Mouse (Mus musculus) hindbrain, embryonic 14.5 days (tissue): Measurements from ENCODE around the gene S1pr2. TPM values are rescaled to one million over a fixed set of nuclear protein-coding genes. Genes with fewer than 3 reads are reported as not detected.
"Not testable (repeated sequence)": the region's sequence is repeated elsewhere in the genome, so short reads cannot be mapped to it uniquely, and the experiment has no call there.

Source experiments
- ATAC-seq: fragments of 200-750 bp; cut with Nextera tagmentation; 2 replicates; pipeline ENCODE4 v1.8.0; 2017; ENCODE audit warnings: moderate number of reproducible peaks, mild to moderate bottlenecking, moderate TSS enrichment, moderate library complexity; ENCODE audit not compliant: low FRiP score
- DNase-seq: peaks from one replicate; pipeline ENCODE4 v3.0.0-alpha.2; 2015; ENCODE audit warnings: low spot score
- H3K27ac ChIP-seq: fragments of 300-500 bp; sonication (generic); 2 replicates; pipeline ENCODE4 v1.5.1; 2014; ENCODE audit warnings: mild to moderate bottlenecking, moderate library complexity
- H3K27me3 ChIP-seq: fragments of 300-500 bp; sonication (generic); 2 replicates; pipeline ENCODE4 v1.6.1; 2014; ENCODE audit warnings: mild to moderate bottlenecking, low read length, mixed read lengths; ENCODE audit not compliant: control insufficient read depth, insufficient read depth
- H3K36me3 ChIP-seq: fragments of 300-500 bp; sonication (generic); replicated peaks from 2 replicates; pipeline ENCODE4 v1.6.1; 2014; ENCODE audit not compliant: control insufficient read depth, insufficient read depth
- H3K4me1 ChIP-seq: fragments of 300-500 bp; sonication (generic); replicated peaks from 2 replicates; pipeline ENCODE4 v1.6.1; 2014; ENCODE audit warnings: antibody characterized with exemption, low read length, mixed read lengths; ENCODE audit not compliant: control insufficient read depth, insufficient read depth
- H3K4me2 ChIP-seq: fragments of 300-500 bp; sonication (generic); replicated peaks from 2 replicates; pipeline ENCODE4 v1.6.1; 2014; ENCODE audit warnings: mild to moderate bottlenecking, moderate library complexity
- H3K4me3 ChIP-seq: fragments of 300-500 bp; sonication (generic); replicated peaks from 2 replicates; pipeline ENCODE4 v1.5.1; 2014; ENCODE audit warnings: mild to moderate bottlenecking, low read length
- H3K9ac ChIP-seq: fragments of 300-500 bp; sonication (generic); 2 replicates; pipeline ENCODE4 v1.6.1; 2014
- H3K9me3 ChIP-seq: fragments of 300-500 bp; sonication (generic); 2 replicates; pipeline ENCODE4 v1.6.1; 2016; ENCODE audit warnings: low read length; ENCODE audit not compliant: control insufficient read depth
- WGBS: fragments of 180-500 bp; shearing (Covaris S2); extraction: QIAGEN DNeasy Blood & Tissue Kit; methylation state at CpG from one replicate; pipeline ENCODE4 v1.1.7; 2014; 5-methylcytosine and 5-hydroxymethylcytosine counted together
- polyA plus RNA-seq: library from polyadenylated mRNA; unstranded; fragments of >200 nt; fragmentation: Nextera tagmentation; extraction: Ambion mirVana; gene quantifications from 2 replicates; pipeline ENCODE4 v1.2.1, GENCODE M21; 2014

Gene S1pr2
- polyA plus RNA-seq, 1 experiment from 2014 or later, result 8.8 TPM

GRCm38 (mm10) chr9:21014691-21015570 is 38.4 kb upstream of the S1pr2 start:
- Histone ChIP-seq H3K27ac (no peak overlapping the region), H3K4me1 (no peaks in the 10 kb centered on the region), H3K4me3 (peak overlapping the region; percentile 18), H3K9me3 (no peaks in the 10 kb centered on the region), H3K27me3 (peaks cover 55% of the 10 kb centered on the region), H3K36me3 (no peaks in the 10 kb centered on the region), H3K9ac (no peak overlapping the region), H3K4me2 (peak overlapping the region; percentile 39)
- WGBS, result 2% methylated on average over 27 of the region's 29 CpGs
- DNase-seq (no peak), ATAC-seq (no peak)

- Histone ChIP-seq H3K4me3 (no peak overlapping the region), H3K27ac (no peak overlapping the region), H3K36me3 (peaks cover 19% of the 10 kb centered on the region), H3K9me3 (no peaks in the 10 kb centered on the region), H3K9ac (no peak overlapping the region), H3K4me2 (no peak overlapping the region), H3K4me1 (no peaks in the 10 kb centered on the region), H3K27me3 (peaks cover 41% of the 10 kb centered on the region)
- 44% methylated on average over 1 of the region's 1 CpGs for WGBS
- ATAC-seq (no peak), DNase-seq (no peak)
These were observed 35.8 kb upstream of the S1pr2 start for GRCm38 (mm10) chr9:21012368-21012767.

DNA sequence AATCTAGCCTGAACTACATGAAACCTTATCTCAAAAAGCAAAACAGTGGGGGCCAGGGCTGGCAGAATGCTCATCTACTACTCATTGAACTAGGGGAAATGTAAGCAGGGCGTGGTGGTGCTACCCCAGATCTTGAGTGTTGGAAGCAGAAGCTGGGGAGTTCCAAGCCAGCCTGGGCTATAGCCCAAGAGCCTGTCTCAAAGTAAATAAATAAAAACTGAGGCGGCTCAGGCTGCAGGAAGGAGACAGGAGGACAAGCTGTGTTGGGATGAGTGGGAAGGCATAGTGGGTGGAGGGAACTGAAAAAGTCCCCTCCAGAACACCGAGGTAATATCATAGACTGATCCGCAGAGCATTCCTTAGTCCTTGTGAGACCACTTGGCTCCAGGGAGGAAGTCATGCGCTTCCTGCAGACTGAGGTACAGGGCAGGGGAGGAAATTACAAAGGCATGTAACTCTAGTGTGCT is 35.3 kb upstream of the S1pr2 start:
- no peak overlapping the region for H3K9ac ChIP-seq
- no peaks in the 10 kb centered on the region for H3K4me1 ChIP-seq
- DNase-seq (no peak), ATAC-seq (no peak)
- 66% methylated on average over 5 of the region's 5 CpGs for WGBS
- H3K27ac ChIP-seq, result no peak overlapping the region
- H3K36me3 ChIP-seq, result peaks cover 24% of the 10 kb centered on the region
- peaks cover 36% of the 10 kb centered on the region for H3K27me3 ChIP-seq
- H3K4me3 ChIP-seq, result no peak overlapping the region
- no peaks in the 10 kb centered on the region for H3K9me3 ChIP-seq
- no peak overlapping the region for H3K4me2 ChIP-seq

DNA sequence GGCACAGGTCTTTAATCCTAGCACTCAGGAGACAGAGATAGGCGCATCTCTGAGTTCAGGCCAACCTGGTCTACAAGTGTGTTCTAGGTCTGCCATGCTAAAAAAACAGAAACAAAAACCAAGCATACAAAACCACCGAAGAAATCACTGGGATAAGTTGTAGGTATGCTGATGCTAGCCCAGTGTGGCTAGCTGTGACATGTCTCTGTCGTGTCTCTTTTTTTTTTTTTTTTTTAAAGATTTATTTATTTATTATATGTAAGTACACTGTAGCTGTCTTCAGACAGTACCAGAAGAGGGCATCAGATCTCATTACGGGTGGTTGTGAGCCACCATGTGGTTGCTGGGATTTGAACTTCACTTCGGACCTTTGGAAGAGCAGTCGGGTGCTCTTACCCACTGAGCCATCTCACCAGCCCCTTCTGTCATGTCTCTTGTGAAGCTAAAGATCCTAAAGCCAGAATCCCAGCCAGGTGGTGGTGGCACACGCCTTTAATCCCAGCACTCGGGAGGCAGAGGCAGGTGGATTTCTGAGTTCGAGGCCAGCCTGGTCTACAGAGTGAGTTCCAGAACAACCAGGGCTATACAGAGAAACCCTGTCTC is 34.5 kb upstream of the S1pr2 start:
- H3K9ac ChIP-seq, ATAC-seq, H3K4me1 ChIP-seq, H3K27ac ChIP-seq, H3K4me2 ChIP-seq, H3K9me3 ChIP-seq, DNase-seq, H3K4me3 ChIP-seq: not testable (repeated sequence)
- WGBS, result 76% methylated on average over 9 of the region's 9 CpGs
- H3K36me3 ChIP-seq, result peaks cover 31% of the 10 kb centered on the region
- H3K27me3 ChIP-seq, result peaks cover 27% of the 10 kb centered on the region

- no peak overlapping the region for H3K4me2 ChIP-seq
- H3K36me3 ChIP-seq, result peaks cover 38% of the 10 kb centered on the region
- WGBS, result 81% methylated on average over 2 of the region's 2 CpGs
- ATAC-seq, result no peak
- no peaks in the 10 kb centered on the region for H3K9me3 ChIP-seq
- H3K4me3 ChIP-seq, result no peak overlapping the region
- H3K27me3 ChIP-seq, result peaks cover 21% of the 10 kb centered on the region
- DNase-seq, result no peak
- H3K4me1 ChIP-seq, result no peaks in the 10 kb centered on the region
- H3K9ac ChIP-seq, result no peak overlapping the region
- H3K27ac ChIP-seq, result no peak overlapping the region
These were observed 33.8 kb upstream of the S1pr2 start for GRCm38 (mm10) chr9:21010362-21010761.

DNA sequence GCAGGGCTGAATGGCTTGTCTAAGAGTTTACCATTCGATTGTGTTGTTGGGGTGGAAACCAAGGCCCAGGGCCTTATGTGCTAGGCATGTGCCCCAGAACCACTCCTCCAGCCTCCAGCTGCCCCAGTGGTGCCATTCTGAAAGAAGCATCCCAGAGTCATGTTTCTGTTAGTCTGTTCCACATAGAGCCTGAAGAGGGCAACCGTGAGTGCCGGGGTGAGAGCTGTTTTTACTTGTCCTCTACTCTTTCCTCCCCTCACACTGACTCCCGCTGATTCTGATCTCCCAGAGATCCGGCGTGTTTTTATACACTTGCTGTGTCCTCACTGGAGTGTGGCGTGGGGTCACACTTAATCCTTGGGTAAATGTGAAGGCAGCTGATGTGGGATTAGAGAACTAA is 31.4 kb upstream of the S1pr2 start:
- Histone ChIP-seq H3K4me3 (no peak overlapping the region), H3K27ac (no peak overlapping the region), H3K36me3 (peaks cover 50% of the 10 kb centered on the region), H3K4me2 (no peak overlapping the region), H3K4me1 (peaks cover 6% of the 10 kb centered on the region; the same call in 1 of the 2 replicates), H3K27me3 (0 out of 2 replicates have a peak, but pooled peaks cover 2% of the 10 kb centered on the region), H3K9me3 (no peaks in the 10 kb centered on the region), H3K9ac (no peak overlapping the region)
- 87% methylated on average over 7 of the region's 7 CpGs for WGBS
- DNase-seq, result no peak
- no peak for ATAC-seq

DNA sequence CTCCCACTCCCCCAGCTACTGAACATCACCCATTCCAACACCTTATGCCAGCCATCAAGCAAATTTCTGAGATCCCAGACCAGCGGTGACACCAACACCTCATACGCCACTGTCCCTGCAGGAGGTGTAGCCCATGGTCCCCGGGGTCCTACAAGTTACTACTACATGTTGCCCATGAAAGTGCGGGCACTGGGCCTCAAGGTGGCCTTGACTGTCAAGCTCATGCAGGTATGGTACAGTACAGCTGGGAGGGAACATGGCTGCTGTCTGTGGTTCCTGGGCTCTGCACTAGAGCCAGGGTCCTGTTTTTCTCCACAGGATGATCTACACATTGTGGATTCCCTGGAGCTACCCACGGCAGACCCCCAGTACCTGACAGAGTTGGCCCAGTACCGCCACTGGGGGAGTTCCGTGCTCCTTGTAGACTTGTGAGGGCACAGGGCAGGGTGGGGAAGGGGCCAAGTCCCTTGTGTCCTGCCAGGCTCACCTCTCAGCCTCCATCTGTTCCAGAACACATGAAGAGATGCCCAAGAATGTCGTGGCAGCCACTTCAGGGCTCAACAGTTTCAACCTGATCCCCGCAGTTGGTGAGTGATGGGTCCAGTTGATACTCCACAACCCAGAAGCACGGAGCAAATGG is 30.9 kb upstream of the S1pr2 start:
- Histone ChIP-seq H3K27ac (no peak overlapping the region), H3K4me3 (no peak overlapping the region), H3K4me1 (peaks cover 6% of the 10 kb centered on the region; the same call in 1 of the 2 replicates), H3K9ac (no peak overlapping the region), H3K36me3 (peaks cover 50% of the 10 kb centered on the region), H3K9me3 (no peaks in the 10 kb centered on the region), H3K4me2 (no peak overlapping the region), H3K27me3 (no peaks in the 10 kb centered on the region)
- ATAC-seq (no peak), DNase-seq (no peak)
- WGBS, result 96% methylated on average over 10 of the region's 10 CpGs

DNA sequence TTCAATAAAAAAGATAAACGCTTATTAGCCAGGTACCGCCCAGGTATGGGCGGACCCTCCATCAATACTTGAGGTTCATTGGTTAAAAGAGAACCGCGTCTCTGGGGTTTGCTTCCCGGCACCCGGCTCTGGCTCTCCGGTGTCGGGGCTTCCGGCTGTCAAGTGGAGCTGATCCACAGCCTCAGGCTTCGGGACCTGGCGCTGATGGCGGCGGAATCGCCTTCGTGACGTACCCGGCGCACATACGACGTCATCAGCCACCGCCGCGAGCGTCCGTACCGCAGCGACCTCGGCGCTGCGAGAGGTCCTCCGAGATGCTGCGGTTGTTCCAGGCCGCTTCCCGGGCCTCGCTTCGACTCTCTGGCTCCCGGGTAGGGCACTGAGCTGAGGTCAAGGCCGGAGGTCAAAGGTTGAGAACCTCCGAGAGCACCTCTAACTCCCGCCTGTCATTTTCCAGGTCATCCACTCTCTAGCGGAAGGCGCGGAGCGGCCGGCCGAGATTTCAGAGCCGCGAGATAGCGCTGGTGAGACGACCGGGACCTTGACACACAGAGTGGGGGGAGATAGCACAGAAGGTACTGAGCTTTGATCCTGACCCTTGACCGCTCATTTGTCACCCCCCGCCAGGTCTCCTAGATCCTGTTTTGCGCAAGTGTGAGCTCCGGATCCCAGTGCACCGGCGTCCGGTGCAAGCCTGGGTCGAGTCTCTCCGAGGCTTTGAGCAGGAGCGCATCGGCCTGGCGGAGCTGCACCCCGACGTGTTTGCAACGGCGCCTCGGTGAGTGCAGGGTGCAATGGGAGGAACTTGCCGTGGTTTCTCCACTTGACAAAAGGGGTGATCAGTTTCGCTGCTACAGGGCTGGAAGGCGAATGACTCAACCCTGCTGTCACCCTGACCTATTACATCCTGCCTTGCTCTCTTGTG is 26.3 kb upstream of the S1pr2 start, which contains the start of gene Mrpl4:
Mrpl4 (plus strand) TSS at position 112 of the 925 bp plus-strand sequence.
- Histone ChIP-seq H3K4me1 (peaks cover 6% of the 10 kb centered on the region; the same call in 1 of the 2 replicates), H3K4me2 (peak within 1 kb of the TSS; percentile 73), H3K4me3 (peak within 1 kb of the TSS; percentile 92), H3K36me3 (peaks cover 36% of the 10 kb centered on the region), H3K9me3 (no peaks in the 10 kb centered on the region), H3K27ac (peak within 1 kb of the TSS; percentile 84), H3K9ac (peak within 1 kb of the TSS; percentile 88), H3K27me3 (no peaks in the 10 kb centered on the region)
- DNase-seq (peak; percentile 93), ATAC-seq (peak; percentile 91)
- WGBS, result under 1% methylated on average over 72 of the region's 72 CpGs
